Mouse (Mus musculus) E14TG2a.4 (cell line): ENCODE results near the gene Cyp1a2.

ENCODE experiments used
- CTCF ChIP-seq: conservative IDR thresholded peaks from 2 replicates; pipeline ENCODE4 v1.5.1; 2014; ENCODE audit warnings: low read length
- NANOG ChIP-seq: IDR thresholded peaks from 2 replicates; pipeline ENCODE4 v1.6.1; 2014; ENCODE audit warnings: borderline replicate concordance, low read length, mixed read lengths
- POU5F1 ChIP-seq: IDR thresholded peaks from 2 replicates; pipeline ENCODE4 v1.6.1; 2014; ENCODE audit warnings: low read length, borderline replicate concordance

DNA sequence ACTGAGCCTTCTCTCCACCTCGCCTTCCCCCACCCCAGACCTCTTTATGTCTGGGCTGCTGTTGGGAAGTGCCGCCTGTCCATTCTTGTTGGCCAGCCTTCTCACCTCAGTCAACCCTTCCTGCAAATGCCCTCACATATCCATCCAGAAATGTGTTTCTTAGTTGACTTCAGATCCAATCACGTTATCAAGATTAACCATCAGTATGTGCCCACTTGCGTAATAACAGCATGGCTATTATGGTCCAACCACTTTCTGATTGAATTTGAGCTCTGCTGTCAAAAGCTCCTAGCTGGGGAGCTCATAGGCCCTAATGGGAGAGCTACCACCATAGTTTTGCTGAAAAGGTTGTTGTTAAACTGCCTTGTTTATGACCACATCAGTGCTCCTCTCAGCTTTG is 12.5 kb downstream of the Cyp1a2 start:
- TF ChIP-seq CTCF (no peak), NANOG (no peak), POU5F1 (no peak)
